Mouse (Mus musculus) adrenal gland, postnatal 25 days (tissue): Measurements from ENCODE around the gene Xkr7. TPM values are rescaled to one million over a fixed set of nuclear protein-coding genes. Genes with fewer than 3 reads are reported as not detected.
A peak's percentile ranks its signal among the peaks of the same experiment; 100 is the strongest.

ENCODE experiments used
- DNase-seq: peaks from one replicate; pipeline ENCODE4 v3.0.0; 2021; ENCODE audit warnings: mixed read lengths
- total RNA-seq: library from RNA; stranded (reverse); gene quantifications from 2 replicates; pipeline ENCODE4 v1.2.3, GENCODE M21; 2021

The Xkr7 gene
- total RNA-seq, 1 experiment from 2014 or later = 1.4 TPM

DNA sequence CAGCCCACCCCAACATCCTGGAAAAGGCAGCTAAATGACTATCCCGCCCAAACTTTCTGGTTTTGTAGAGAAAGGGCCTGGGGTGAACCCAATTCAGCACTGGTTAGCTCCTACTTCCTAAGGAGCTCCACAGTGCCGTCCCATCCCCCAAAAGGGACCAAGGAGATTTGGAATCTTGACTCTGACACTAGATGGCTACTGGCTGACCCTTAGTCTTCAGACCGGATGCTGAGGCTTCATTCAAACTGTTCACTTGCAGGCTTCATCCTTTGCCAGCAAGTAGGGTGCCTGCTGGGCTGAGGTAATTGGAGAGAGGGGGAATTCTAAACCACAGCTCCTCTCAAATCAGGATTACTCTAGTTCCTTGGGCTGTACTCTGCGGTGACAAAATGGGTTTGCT is 1.3 kb downstream of the Xkr7 start:
- DNase-seq = no peak

GRCm38 (mm10) chr2:153033545-153034230 is 2.0 kb downstream of the Xkr7 start:
- no peak for DNase-seq

DNA sequence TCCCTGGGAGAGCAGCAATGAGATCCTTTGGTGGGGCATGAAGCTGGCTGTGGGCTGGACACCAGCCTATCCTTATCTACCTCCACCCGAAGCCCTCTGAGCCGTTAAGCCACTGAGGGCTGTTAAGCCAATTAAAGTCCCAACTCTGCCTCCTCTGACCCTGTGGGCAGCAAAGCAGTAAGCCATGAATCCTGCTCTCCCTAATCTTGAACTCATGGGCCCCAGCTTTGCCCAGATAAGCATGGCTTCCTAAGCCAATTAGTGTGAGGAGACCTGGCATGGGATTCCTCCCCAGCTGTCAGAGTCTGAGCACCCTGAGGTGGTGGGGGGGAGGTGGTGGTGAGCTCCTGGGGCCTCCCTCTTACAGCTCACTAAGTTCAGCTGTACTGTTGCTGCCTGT is 5.0 kb downstream of the Xkr7 start:
- no peak for DNase-seq

DNA sequence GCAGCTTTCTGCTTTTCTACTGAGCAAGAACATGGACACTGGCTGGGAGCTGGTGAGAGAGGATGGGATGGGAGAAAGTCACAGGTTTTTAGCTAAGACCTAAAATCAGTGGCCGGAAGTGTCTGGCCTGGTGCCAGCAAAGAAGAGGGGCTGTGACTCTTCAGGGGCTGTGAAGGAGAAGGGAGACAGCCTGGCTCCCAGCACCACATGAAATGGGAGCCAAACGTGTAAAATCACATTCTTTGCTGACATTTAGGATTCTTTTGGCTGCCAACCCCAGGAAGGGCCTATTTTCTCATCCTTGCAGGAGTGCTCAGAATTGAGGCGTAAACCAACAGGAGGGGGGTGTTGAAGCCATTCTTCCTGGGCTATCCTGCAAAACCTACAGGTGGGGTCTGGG is 12.2 kb downstream of the Xkr7 start:
- DNase-seq = no peak

GRCm38 (mm10) chr2:153045884-153046299 is 14.2 kb downstream of the Xkr7 start:
- no peak for DNase-seq

GRCm38 (mm10) chr2:153047828-153048465 is 16.3 kb downstream of the Xkr7 start:
- peak; percentile 64 for DNase-seq

DNA sequence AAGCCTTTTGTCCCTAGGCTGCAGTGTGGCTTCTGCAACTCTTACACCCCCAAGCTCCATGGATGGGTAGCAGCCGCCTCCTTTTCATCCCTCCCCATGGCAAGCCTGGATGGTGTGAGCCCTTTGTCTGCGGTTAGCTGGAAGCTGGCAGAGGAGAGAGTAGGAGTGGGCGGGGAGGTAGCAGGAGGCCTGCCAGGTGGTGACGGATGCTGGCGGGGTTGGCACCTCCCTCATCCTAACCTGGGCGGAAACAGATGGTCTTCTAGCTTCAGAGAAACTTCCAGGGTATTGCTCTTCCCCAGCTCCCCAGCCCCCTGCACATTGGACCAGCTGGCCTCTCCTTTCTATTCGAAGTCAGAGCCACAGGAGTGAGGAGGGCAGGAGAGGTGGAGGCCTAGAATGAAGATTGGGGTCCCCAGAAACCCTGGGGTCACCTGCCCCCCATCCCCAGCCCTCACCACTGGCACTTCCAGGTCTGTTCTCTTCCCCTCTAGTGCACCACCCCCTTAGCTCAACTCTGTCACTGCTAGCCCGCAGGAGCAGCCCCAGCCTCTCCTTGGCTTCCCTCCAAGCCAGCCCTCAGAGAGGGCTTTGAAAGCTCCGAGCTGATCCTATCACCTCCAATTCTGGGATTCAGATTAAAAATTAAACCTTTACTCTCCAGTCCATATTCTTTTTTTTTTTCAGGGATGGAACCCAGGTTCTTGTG is 17.8 kb downstream of the Xkr7 start:
- peak; percentile 39 for DNase-seq

DNA sequence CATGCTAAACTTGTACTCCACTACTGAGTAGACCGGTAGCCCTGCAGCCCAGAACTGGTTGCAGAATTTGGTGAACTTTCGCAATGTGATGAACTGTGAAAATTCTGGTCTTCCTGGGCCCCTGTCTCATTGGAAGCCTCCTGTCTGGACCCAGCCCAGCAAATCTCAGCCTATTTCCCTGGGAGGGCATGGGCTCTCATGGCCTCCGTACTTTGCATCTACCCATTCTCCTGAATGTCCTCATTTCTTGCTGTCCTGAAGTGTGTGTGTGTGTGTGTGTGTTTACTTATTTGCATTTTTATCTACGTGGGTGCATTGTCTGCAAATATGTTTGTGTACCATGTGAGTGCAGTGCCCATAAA is 18.3 kb downstream of the Xkr7 start:
- no peak for DNase-seq

DNA sequence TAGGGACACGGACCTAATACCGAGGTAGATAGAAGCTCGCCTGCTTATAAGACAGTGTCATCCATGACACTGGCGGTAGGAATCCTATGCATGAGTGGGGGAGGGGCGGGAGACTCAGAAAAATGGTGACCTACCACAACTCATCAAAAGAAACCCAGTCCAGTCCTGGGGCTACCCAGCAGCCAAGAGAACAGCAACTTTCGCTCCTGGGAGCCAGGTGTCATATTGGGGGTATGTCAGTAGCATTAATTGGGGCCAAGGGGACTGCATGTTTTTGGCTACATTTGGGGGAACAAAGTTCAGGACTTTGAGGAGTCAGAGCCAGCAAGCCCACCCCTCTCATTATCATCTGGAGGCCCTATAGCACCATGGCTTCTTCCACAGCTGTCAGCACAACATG is 19.4 kb downstream of the Xkr7 start:
- no peak for DNase-seq

- DNase-seq = no peak
Observed at GRCm38 (mm10) chr2:153051537-153051936, 19.9 kb downstream of the Xkr7 start.

- no peak for DNase-seq
Observed at GRCm38 (mm10) chr2:153052700-153053351, 21.2 kb downstream of the Xkr7 start.

DNA sequence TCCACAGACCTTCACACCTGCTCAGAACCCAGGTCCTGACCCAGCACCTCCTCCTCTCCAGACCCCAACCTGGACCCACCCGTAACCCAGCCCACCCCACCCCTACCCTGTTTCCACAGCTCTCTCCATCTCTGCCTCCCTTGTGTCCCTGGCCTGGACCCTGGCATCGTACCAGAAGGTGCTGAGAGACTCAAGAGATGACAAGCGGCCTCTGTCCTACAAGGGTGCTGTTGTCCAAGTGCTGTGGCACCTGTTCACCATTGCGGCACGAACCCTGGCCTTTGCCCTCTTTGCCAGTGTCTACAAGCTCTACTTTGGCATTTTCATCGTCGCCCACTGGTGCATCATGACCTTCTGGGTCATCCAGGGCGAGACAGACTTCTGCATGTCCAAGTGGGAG is 22.2 kb downstream of the Xkr7 start:
- DNase-seq = no peak

DNA sequence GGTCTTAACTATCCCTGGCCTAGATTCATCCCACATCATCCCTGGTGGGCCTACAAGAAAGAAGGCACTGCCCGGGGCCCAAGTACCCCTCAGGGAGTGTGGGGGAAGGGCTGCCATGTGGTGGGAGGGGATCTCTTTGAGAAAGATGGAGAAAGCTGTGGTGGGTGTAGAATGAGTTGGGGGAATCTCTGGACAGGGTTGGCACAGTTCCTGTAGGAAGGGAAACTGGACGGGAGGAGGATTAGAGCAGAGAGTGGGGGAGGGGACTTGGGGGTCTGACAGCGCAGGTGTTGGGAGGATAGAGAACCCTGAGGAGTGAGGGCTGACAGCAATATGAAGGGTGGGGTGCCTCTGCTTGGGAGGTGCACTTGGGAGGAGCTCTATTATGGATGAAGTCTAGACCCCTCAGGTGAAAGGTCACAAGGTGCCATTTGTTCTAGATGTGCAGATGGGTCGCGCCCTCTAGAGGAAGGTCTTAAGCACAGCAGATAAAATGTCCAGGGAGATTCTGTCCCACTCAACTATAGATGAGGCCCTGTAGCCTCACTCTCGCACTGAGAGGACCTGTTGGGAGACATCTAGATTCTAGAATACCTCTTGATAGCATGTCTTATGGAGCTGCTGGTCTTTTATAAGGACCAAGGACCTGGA is 23.7 kb downstream of the Xkr7 start:
- DNase-seq = no peak

GRCm38 (mm10) chr2:153058365-153058764 is 26.7 kb downstream of the Xkr7 start:
- DNase-seq = no peak

- DNase-seq = no peak
Observed at GRCm38 (mm10) chr2:153060216-153060615, 28.6 kb downstream of the Xkr7 start.

GRCm38 (mm10) chr2:153063394-153063793 is 31.7 kb downstream of the Xkr7 start:
- no peak for DNase-seq

DNA sequence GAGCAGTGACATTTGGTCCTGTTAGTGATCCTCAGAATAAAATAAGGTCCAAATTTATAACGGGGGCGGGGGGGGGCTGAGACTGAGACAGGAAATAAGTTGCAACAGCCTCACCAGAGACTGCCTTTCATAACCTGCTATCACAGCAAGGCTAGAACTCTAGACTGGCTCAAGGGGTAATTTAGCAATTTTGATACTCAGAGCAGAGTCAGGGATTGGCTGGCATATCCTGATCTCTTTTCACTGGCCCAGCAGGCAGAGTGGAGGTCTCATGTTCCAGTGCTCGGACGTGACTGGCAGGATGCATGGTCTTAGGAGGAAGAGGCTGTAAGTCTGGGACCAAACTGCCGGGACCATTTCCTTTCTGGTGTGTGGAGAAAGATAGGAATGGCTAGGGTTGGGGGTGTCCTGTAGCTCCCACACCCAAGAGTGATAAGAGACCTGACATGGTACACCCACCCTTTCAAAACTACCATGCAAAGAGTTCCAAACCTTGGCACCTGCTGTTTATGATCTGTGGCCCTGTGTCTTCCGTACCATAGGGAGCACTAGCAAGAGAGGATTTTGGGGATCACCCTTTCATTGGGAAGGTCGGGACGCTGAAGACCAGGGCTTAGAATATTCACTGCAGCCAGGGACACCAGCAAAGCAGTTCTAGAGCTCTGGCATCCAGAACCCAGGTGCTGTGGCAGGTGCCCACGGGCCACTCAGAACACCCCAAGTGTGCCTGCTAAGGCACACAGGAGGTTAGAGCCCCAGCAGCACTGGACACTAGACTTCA is 32.7 kb downstream of the Xkr7 start:
- DNase-seq = no peak

- DNase-seq = peak; percentile 24
Observed at GRCm38 (mm10) chr2:153065747-153066508, 34.3 kb downstream of the Xkr7 start, which contains the start of gene Ccm2l. Ccm2l (plus strand) TSS chr2:153065955.

DNA sequence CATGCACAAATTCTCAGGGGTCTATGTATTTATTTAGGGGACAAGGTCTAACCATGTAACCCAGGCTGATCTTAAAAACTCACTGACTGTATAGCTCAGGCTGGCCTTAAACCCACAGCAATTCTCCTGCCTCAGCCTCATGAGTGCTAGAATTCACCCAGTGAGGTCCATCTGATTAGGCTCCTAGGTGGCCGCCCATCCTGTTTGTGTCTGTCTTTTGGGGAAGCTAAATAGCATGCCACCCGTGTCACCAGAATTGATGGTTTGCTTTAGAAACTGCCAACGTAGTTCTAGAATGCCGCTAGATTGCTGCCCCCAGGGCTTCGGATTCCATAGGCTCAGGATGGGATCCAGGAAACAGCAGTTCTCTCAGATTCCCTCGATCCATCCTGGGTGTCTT is 35.3 kb downstream of the Xkr7 start:
- DNase-seq = no peak

DNA sequence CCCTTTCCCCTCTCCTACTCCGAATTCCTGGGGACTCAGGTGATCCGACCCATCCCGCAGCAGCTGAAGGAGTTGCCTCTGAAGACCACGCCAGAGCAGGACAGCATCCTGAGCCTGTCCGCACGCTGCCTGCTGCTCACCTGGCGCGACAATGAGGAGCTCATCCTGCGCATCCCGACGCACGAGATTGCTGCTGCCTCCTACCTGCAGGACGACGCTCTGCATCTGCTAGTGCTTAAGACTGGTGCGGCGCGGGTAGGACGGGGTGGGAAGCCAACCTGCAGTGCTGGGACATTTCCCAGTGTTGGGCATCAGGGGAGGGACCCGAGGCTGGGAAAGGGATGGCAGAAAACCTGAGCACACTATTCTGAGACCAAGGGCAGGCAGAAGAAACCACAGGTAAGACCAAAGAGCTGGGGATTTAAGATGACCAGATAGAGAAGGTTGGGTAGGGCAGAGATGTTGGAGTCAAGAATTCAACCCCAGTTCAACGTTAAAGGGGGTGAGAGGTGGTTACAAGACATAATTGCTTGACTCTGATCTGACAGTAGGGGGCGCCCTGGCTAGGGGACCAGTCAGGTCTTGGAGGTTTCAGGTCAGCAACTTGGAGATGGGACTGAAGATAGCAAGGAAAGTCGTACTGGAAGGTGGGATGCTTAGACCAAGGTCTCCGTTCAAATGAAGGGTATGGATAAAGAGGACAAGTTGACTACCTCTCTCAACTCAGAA is 39.3 kb downstream of the Xkr7 start:
- DNase-seq = peak; percentile 53
